Mouse (Mus musculus) kidney, postnatal 0 days (tissue): ENCODE measurements at regions not wholly inside any gene's neighbourhood (a gene's known extent, or its start where the extent isn't known, plus 50 kb on each side); places are given as distances from the start of the nearest gene placed in this dataset.

Source experiments
- ATAC-seq: fragments of 200-750 bp; cut with Nextera tagmentation; replicated peaks from 2 replicates; pipeline ENCODE4 v1.8.0; 2017; ENCODE audit warnings: low read depth, moderate number of reproducible peaks, moderate TSS enrichment, moderate library complexity; ENCODE audit not compliant: low FRiP score
- DNase-seq: peaks from one replicate; pipeline ENCODE4 v3.0.0-alpha.2; 2016; ENCODE audit warnings: low spot score
- H3K27ac ChIP-seq: fragments of 300-500 bp; sonication (generic); 2 replicates; pipeline ENCODE4 v1.5.1; 2014; ENCODE audit warnings: mild to moderate bottlenecking
- H3K27me3 ChIP-seq: fragments of 300-500 bp; sonication (generic); 2 replicates; pipeline ENCODE4 v1.6.1; 2014; ENCODE audit warnings: low read length, mixed read lengths; ENCODE audit not compliant: insufficient read depth
- H3K36me3 ChIP-seq: fragments of 300-500 bp; sonication (generic); 2 replicates; pipeline ENCODE4 v1.6.1; 2014; ENCODE audit warnings: low read length, mixed read lengths; ENCODE audit not compliant: insufficient read depth
- H3K4me1 ChIP-seq: fragments of 300-500 bp; sonication (generic); replicated peaks from 2 replicates; pipeline ENCODE4 v1.6.1; 2014; ENCODE audit warnings: antibody characterized with exemption, low read length, mixed read lengths; ENCODE audit not compliant: insufficient read depth
- H3K4me2 ChIP-seq: fragments of 300-500 bp; sonication (generic); 2 replicates; pipeline ENCODE4 v1.6.1; 2014; ENCODE audit warnings: mild to moderate bottlenecking, low read length, moderate library complexity, mixed read lengths
- H3K4me3 ChIP-seq: fragments of 300-500 bp; sonication (generic); replicated peaks from 2 replicates; pipeline ENCODE4 v1.5.1; 2014; ENCODE audit warnings: low read depth, low read length
- H3K9ac ChIP-seq: fragments of 300-500 bp; sonication (generic); 2 replicates; pipeline ENCODE4 v1.6.1; 2014; ENCODE audit warnings: low read depth, low read length
- H3K9me3 ChIP-seq: fragments of 300-500 bp; sonication (generic); replicated peaks from 2 replicates; pipeline ENCODE4 v1.6.1; 2016; ENCODE audit warnings: low read length, inconsistent platforms, mixed read lengths
- CTCF ChIP-seq: IDR thresholded peaks from 2 replicates; pipeline ENCODE4 v1.5.1; 2016; ENCODE audit warnings: antibody characterized with exemption, low read depth, mild to moderate bottlenecking, moderate library complexity
- whole genome bisulfite sequencing: fragments of 180-500 bp; shearing (Covaris S2); extraction: QIAGEN DNeasy Blood & Tissue Kit; methylation state at CpG from one replicate; pipeline ENCODE4 v1.1.7; 2014; 5-methylcytosine and 5-hydroxymethylcytosine counted together

DNA sequence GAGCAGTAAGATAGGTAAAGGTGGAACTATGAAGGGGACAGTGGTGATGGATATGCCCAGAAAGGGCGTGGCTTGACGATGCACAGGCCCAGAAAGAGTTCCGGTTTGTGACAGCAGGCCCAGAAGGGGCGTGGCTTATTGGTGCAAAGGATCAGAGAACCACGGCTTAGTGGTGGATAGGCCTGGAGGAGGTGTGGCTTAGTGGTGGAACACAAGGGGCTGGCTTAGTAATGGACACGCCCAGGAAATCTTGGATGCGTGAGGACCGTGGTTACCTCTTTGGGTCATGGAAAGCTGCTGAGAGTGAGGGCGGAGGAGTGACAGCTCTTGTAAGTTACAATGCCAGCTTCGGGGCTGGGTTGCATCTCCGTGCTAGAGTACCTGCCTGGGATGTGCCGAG lies 58.2 kb upstream of the Gm11733 start:
- H3K27me3 ChIP-seq: no peaks in the 10 kb centered on the region
- H3K4me3 ChIP-seq: no peak overlapping the region
- H3K9me3 ChIP-seq: no peaks in the 10 kb centered on the region
- ATAC-seq (peak; percentile 55), DNase-seq (peak; percentile 53)
- no peak for TF ChIP-seq CTCF
- no peak overlapping the region for H3K4me2 ChIP-seq
- H3K9ac ChIP-seq: no peak overlapping the region
- no peaks in the 10 kb centered on the region for H3K4me1 ChIP-seq
- 37% methylated on average over 12 of the region's 12 CpGs for WGBS
- no peak overlapping the region for H3K27ac ChIP-seq
- no peaks in the 10 kb centered on the region for H3K36me3 ChIP-seq

DNA sequence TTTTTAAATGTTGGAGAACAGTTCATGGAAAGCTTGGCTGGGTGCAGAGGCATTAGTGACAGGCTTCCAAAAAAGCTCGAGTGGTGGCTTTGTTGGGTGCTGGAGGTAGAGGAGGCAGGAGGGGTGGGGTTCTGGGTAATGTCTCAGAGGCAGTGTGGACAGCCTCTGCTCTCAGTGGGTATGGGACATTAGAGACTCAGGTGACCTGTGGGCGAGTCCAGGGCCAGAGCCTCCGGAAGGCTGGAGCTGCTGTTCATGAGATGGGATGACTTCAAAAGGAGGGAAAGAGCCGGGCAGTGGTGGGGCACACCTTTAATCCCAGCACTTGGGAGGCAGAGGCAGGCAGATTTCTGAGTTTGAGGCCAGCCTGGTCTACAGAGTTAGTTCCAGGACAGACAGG lies 57.5 kb upstream of the Gm11733 start:
- no peak for TF ChIP-seq CTCF
- Histone ChIP-seq H3K9ac (no peak overlapping the region), H3K36me3 (no peaks in the 10 kb centered on the region), H3K4me3 (no peak overlapping the region), H3K4me1 (no peaks in the 10 kb centered on the region), H3K9me3 (no peaks in the 10 kb centered on the region), H3K27me3 (no peaks in the 10 kb centered on the region), H3K4me2 (no peak overlapping the region), H3K27ac (no peak overlapping the region)
- no peak for ATAC-seq
- no peak for DNase-seq
- 83% methylated on average over 4 of the region's 4 CpGs for WGBS

DNA sequence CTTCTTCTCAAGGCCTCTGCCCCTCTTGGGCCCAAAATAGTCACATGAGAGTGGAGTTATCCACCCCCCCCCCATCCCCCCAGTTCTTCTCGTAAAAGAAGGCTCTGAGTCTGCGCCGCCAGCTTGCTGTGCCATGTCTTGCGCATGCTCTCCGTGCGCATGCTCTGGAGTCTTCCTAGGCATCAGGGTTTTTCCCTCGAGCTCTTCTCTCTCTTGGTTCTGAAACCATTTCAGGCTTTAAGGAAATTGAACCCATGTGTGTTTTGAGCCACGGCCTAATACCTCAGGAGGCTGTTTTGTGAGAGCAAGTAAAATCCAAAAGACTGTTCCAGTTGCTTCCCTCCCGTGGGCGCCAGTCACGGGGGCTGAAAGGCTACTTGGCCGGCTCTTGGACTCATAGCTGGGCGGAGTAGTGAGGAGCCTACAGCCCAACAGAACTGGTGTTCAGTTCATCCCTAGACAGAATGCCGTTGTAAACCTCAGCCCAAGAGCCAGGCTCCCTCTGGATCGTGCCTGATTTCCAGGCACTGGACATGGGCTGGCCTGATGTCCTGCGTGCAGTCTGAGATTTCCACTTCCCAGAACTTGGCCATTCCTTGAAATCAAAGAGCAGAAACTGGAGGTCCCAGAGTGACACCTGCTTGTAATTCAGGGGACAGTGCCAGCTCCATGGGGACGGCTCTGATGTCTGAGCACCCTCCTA lies 56.2 kb upstream of the Gm11733 start:
- 76% methylated on average over 17 of the region's 17 CpGs for WGBS
- Histone ChIP-seq H3K4me2 (no peak overlapping the region), H3K27me3 (no peaks in the 10 kb centered on the region), H3K4me1 (no peaks in the 10 kb centered on the region), H3K4me3 (no peak overlapping the region), H3K36me3 (no peaks in the 10 kb centered on the region), H3K27ac (no peak overlapping the region), H3K9ac (no peak overlapping the region), H3K9me3 (no peaks in the 10 kb centered on the region)
- no peak for DNase-seq
- no peak for TF ChIP-seq CTCF
- no peak for ATAC-seq

DNA sequence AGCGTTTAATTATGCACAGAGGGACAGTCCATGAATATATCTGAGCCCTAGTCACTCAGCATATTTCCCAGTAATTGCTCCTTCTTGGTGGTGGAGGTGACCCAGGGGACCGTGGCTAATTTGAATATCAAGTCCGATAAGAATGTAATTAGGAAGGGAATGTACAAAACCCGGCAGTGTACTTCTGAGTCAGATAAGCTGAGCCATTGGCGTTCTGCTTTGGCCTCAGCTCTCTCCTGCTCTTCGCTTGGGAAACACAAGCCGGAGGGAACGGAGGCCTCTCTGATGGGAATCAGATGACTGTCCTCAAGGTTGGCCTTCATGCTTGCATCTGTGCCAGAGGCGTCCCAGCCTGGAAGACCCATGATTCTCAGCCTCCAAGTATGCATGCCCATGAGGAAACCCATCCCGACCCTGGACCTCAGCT lies 54.8 kb upstream of the Gm11733 start:
- no peak overlapping the region for H3K27ac ChIP-seq
- ATAC-seq (no peak), DNase-seq (no peak)
- H3K9ac ChIP-seq: no peak overlapping the region
- no peaks in the 10 kb centered on the region for H3K9me3 ChIP-seq
- H3K36me3 ChIP-seq: no peaks in the 10 kb centered on the region
- no peak overlapping the region for H3K4me3 ChIP-seq
- WGBS: 60% methylated on average over 10 of the region's 10 CpGs
- H3K27me3 ChIP-seq: no peaks in the 10 kb centered on the region
- no peaks in the 10 kb centered on the region for H3K4me1 ChIP-seq
- H3K4me2 ChIP-seq: no peak overlapping the region
- TF ChIP-seq CTCF: no peak

DNA sequence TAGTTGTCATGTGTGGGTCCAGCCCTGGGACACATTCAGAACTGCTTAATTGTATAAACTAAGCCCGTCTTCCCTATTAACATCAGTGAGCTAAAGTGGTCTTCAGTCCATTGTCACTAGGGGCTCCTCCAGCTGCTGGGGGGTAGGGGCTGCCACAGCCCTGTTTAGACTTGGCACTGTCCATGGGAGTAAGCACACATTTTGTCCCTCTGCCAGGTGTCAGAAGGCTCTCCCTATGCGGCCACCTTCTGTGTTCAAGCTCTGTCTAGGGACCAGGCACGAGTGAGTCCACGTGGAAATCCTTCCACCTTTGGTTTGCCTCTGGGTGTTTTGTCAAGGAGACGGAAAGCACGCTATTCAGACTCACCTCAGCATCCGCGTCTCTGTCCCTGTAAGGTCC lies 54.3 kb upstream of the Gm11733 start:
- Histone ChIP-seq H3K4me1 (no peaks in the 10 kb centered on the region), H3K9me3 (no peaks in the 10 kb centered on the region), H3K27ac (no peak overlapping the region), H3K9ac (no peak overlapping the region), H3K27me3 (no peaks in the 10 kb centered on the region), H3K36me3 (no peaks in the 10 kb centered on the region), H3K4me2 (no peak overlapping the region), H3K4me3 (no peak overlapping the region)
- TF ChIP-seq CTCF: no peak
- 51% methylated on average over 8 of the region's 8 CpGs for WGBS
- no peak for ATAC-seq
- DNase-seq: no peak

DNA sequence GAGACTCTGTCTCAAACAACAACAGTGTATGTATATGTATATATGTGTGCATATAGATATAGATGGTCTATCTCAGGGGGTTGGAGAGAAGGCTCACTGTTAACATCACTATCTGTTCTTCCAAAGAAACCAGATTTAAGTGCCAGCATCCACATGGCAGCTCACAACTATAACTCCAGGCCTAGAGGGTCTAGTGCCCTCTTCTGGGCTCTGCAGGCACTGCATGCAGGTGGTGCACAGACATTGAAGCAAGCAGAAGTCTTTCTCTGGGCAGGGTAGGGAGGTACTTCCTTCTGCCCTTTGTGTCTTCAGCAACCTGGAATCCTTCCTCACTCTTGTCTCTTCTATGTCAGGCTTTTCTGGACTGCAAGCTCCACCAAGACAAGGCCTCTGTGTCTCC lies 50.1 kb upstream of the Gm11733 start:
- ATAC-seq (no peak), DNase-seq (no peak)
- 0 out of 2 replicates have a peak, but pooled peaks cover 3% of the 10 kb centered on the region for H3K27me3 ChIP-seq
- no peaks in the 10 kb centered on the region; the same call in 1 of the 2 replicates for H3K4me1 ChIP-seq
- H3K9me3 ChIP-seq: no peaks in the 10 kb centered on the region
- no peak overlapping the region for H3K4me3 ChIP-seq
- no peaks in the 10 kb centered on the region for H3K36me3 ChIP-seq
- no peak overlapping the region for H3K4me2 ChIP-seq
- H3K27ac ChIP-seq: no peak overlapping the region
- TF ChIP-seq CTCF: peak; percentile 63
- H3K9ac ChIP-seq: no peak overlapping the region
